ENCODE assay signal across 10 mouse cellular contexts in the genomic region with DNA sequence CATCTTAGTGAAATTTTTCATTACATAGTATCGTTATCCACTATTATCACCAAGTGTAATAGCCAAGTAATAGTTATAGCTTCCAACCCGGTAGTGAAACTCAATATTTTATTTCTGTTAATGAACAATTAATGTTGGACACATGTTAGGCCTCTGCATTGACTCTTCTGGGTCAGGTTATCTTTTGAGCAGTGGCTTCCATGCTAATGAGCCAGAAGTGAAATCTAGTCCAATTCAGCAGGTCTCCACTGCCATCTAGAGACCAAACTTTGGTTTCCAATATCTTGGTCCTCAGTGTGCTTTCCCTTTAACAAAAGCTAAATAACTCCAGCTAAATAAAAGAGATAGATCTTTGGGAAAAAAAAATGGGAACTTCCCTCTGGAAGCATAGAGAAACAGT.
DNase-seq lines count a peak whose midpoint lies in the region; ATAC-seq and TF ChIP-seq lines count a peak whose summit lies in the region.
"Had no signal": no experiment of that assay in that cellular context is flagged by ENCODE, and none has a peak within 500 bp of the region (broad histone marks: within the 10 kb centered on the region; RNA-seq: fewer than 3 reads in every experiment).

No protein-coding gene starts in this region.

- H3K4me2 ChIP-seq in heart, postnatal 0 days (ENCODE audit: low read depth, low read length) = no peak overlapping the region
- H3K4me2 ChIP-seq in hindbrain, postnatal 0 days (ENCODE audit: low read depth, low read length) = no peak overlapping the region
- no peak overlapping the region for H3K4me2 ChIP-seq in stomach, postnatal 0 days (replicated peaks; ENCODE audit: low read depth)
- H3K4me2 ChIP-seq: heart, embryonic 12.5 days had no signal

- no peaks in the 10 kb centered on the region for H3K4me1 ChIP-seq in heart, postnatal 0 days (ENCODE audit: control insufficient read depth, insufficient read depth)
- H3K4me1 ChIP-seq in hindbrain, postnatal 0 days (ENCODE audit: insufficient read depth, low read length) = no peaks in the 10 kb centered on the region
- no peaks in the 10 kb centered on the region for H3K4me1 ChIP-seq in stomach, postnatal 0 days (replicated peaks; ENCODE audit: control insufficient read depth, insufficient read depth)
- H3K4me1 ChIP-seq: heart, embryonic 12.5 days had no signal

- no peaks in the 10 kb centered on the region for H3K9me3 ChIP-seq in heart, postnatal 0 days (replicated peaks; ENCODE audit: control insufficient read depth, low read length)
- H3K9me3 ChIP-seq in hindbrain, postnatal 0 days (ENCODE audit: low read length) = no peaks in the 10 kb centered on the region
- H3K9me3 ChIP-seq in stomach, postnatal 0 days (ENCODE audit: control insufficient read depth, low read length) = no peaks in the 10 kb centered on the region
- H3K9me3 ChIP-seq: heart, embryonic 12.5 days had no signal

- H3K9ac ChIP-seq in heart, postnatal 0 days (replicated peaks; ENCODE audit: low read depth, low read length) = no peak overlapping the region
- no peak overlapping the region for H3K9ac ChIP-seq in hindbrain, postnatal 0 days (replicated peaks; ENCODE audit: low read length)
- H3K9ac ChIP-seq in stomach, postnatal 0 days (ENCODE audit: low read length) = no peak overlapping the region
- H3K9ac ChIP-seq: heart, embryonic 12.5 days had no signal

- no peak for ATAC-seq in heart, postnatal 0 days (ENCODE audit: insufficient read depth, low read depth)
- ATAC-seq in hindbrain, postnatal 0 days = no peak
- no peak for ATAC-seq in stomach, postnatal 0 days (ENCODE audit: low FRiP score, low TSS enrichment)

- peak; percentile 6 for DNase-seq in heart, postnatal 0 days (ENCODE audit: low spot score)
- DNase-seq in heart, adult 9 months (ENCODE audit: low spot score in 2 of 2) = no peak
- DNase-seq in ovary, postnatal 14 days (ENCODE audit: low spot score) = peak; percentile 3
- DNase-seq in ovary, adult 18-20 months (ENCODE audit: low spot score) = no peak
- DNase-seq in hindbrain, postnatal 0 days (ENCODE audit: low spot score) = peak; percentile 64
- DNase-seq in stomach, postnatal 0 days (ENCODE audit: low spot score) = no peak
- no peak for DNase-seq in gastrocnemius, postnatal 36 days
- no peak for DNase-seq in T-cell, adult 2 months (ENCODE audit: low spot score)

- WGBS in heart, postnatal 0 days = 62% methylated on average over 2 of the region's 2 CpGs
- 70% methylated on average over 2 of the region's 2 CpGs for WGBS in hindbrain, postnatal 0 days
- 56% methylated on average over 2 of the region's 2 CpGs for WGBS in stomach, postnatal 0 days

- no peak for TF ChIP-seq EP300 in heart, postnatal 0 days (IDR thresholded peaks at IDR 0.05; ENCODE audit: low read depth)
- no peak for TF ChIP-seq EP300 in stomach, postnatal 0 days (optimal IDR thresholded peaks at IDR 0.05)

- H3K27me3 ChIP-seq in heart, postnatal 0 days (ENCODE audit: control insufficient read depth, insufficient read depth, low read length) = no peaks in the 10 kb centered on the region
- no peaks in the 10 kb centered on the region for H3K27me3 ChIP-seq in hindbrain, postnatal 0 days (ENCODE audit: insufficient read depth, low read length)
- H3K27me3 ChIP-seq in stomach, postnatal 0 days (ENCODE audit: control insufficient read depth, insufficient read depth, low read length) = no peaks in the 10 kb centered on the region
- H3K27me3 ChIP-seq: heart, embryonic 12.5 days had no signal

- no peak overlapping the region for H3K27ac ChIP-seq in heart, postnatal 0 days (ENCODE audit: low read depth)
- no peak overlapping the region for H3K27ac ChIP-seq in hindbrain, postnatal 0 days
- H3K27ac ChIP-seq in stomach, postnatal 0 days (replicated peaks) = no peak overlapping the region

- intact Hi-C loops in gastrocnemius, postnatal 36 days (cut with DNase I) = no loop called here

- peak; percentile 24; the same call in 1 of the 2 replicates for TF ChIP-seq CTCF in heart, postnatal 0 days (IDR thresholded peaks at IDR 0.05; ENCODE audit: low read depth)
- TF ChIP-seq CTCF in hindbrain, postnatal 0 days (IDR thresholded peaks at IDR 0.05; ENCODE audit: low read depth) = peak; percentile 58
- TF ChIP-seq CTCF in stomach, postnatal 0 days (IDR thresholded peaks at IDR 0.05; ENCODE audit: low read depth) = peak; percentile 70

- H3K36me3 ChIP-seq in heart, postnatal 0 days (replicated peaks; ENCODE audit: control insufficient read depth, insufficient read depth, low read length) = no peaks in the 10 kb centered on the region
- H3K36me3 ChIP-seq in hindbrain, postnatal 0 days (ENCODE audit: insufficient read depth, low read length) = no peaks in the 10 kb centered on the region
- H3K36me3 ChIP-seq in stomach, postnatal 0 days (ENCODE audit: control insufficient read depth, insufficient read depth, low read length) = no peaks in the 10 kb centered on the region
- H3K36me3 ChIP-seq: G1E; heart, embryonic 12.5 days had no signal

- H3K4me3 ChIP-seq in heart, postnatal 0 days (ENCODE audit: low read depth, low read length) = no peak overlapping the region
- H3K4me3 ChIP-seq in hindbrain, postnatal 0 days (ENCODE audit: low read length) = no peak overlapping the region
- H3K4me3 ChIP-seq in stomach, postnatal 0 days (ENCODE audit: low read depth, low read length) = no peak overlapping the region
- H3K4me3 ChIP-seq: heart, embryonic 12.5 days had no signal

Comparison
In these comparisons a context has a peak if more than half of its experiments do, and no peak if none do; other contexts are left out.
1. DNase-seq: peak in heart, postnatal 0 days (single experiment), ovary, postnatal 14 days (single experiment) and hindbrain, postnatal 0 days (single experiment); none in heart, adult 9 months (0 of 2), ovary, adult 18-20 months (single experiment), stomach, postnatal 0 days (single experiment), gastrocnemius, postnatal 36 days (0 of 2) and T-cell, adult 2 months (single experiment).
2. Peak in every context shown above with its lines, with median percentiles within 50 percentile points of each other: CTCF ChIP-seq.